Mouse (Mus musculus) liver, embryonic 13.5 days (tissue): Measurements from ENCODE around the gene Inpp5d. TPM values are rescaled to one million over a fixed set of nuclear protein-coding genes. Genes with fewer than 3 reads are reported as not detected.

ENCODE experiments used
- ATAC-seq: fragments of 200-750 bp; cut with Nextera tagmentation; 2 replicates; pipeline ENCODE4 v1.8.0; 2017; ENCODE audit warnings: low read depth, mild to moderate bottlenecking, moderate number of reproducible peaks, moderate library complexity
- DNase-seq: peaks from one replicate; pipeline ENCODE4 v3.0.0; 2022
- H3K27ac ChIP-seq: fragments of 300-500 bp; sonication (generic); 2 replicates; pipeline ENCODE4 v1.5.1; 2015; ENCODE audit warnings: moderate library complexity, mild to moderate bottlenecking, inconsistent platforms
- H3K27me3 ChIP-seq: fragments of 300-500 bp; sonication (generic); 2 replicates; pipeline ENCODE4 v1.6.1; 2015; ENCODE audit warnings: mild to moderate bottlenecking, inconsistent platforms
- H3K36me3 ChIP-seq: fragments of 300-500 bp; sonication (generic); 2 replicates; pipeline ENCODE4 v1.6.1; 2015; ENCODE audit warnings: mild to moderate bottlenecking, inconsistent platforms
- H3K4me1 ChIP-seq: fragments of 300-500 bp; sonication (generic); replicated peaks from 2 replicates; pipeline ENCODE4 v1.6.1; 2015; ENCODE audit warnings: inconsistent platforms
- H3K4me2 ChIP-seq: fragments of 300-500 bp; sonication (generic); 2 replicates; pipeline ENCODE4 v1.6.1; 2015; ENCODE audit warnings: inconsistent platforms, mild to moderate bottlenecking, moderate library complexity
- H3K4me3 ChIP-seq: fragments of 300-500 bp; sonication (generic); replicated peaks from 2 replicates; pipeline ENCODE4 v1.5.1; 2015; ENCODE audit warnings: mild to moderate bottlenecking, inconsistent platforms
- H3K9ac ChIP-seq: fragments of 300-500 bp; sonication (generic); 2 replicates; pipeline ENCODE4 v1.6.1; 2015; ENCODE audit warnings: mild to moderate bottlenecking, inconsistent platforms
- H3K9me3 ChIP-seq: fragments of 300-500 bp; sonication (generic); replicated peaks from 2 replicates; pipeline ENCODE4 v1.6.1; 2016; ENCODE audit warnings: inconsistent platforms
- WGBS: fragments of 180-500 bp; shearing (Covaris S2); methylation state at CpG from one replicate; pipeline ENCODE4 v1.1.7; 2015; ENCODE audit not compliant: insufficient replicate concordance; 5-methylcytosine and 5-hydroxymethylcytosine counted together
- polyA plus RNA-seq: library from polyadenylated mRNA; unstranded; fragments of >200 nt; fragmentation: Nextera tagmentation; extraction: Ambion mirVana; gene quantifications from 2 replicates; pipeline ENCODE4 v1.2.1, GENCODE M21; 2015

The Inpp5d gene
- polyA plus RNA-seq, 1 experiment from 2014 or later, result 11.0 TPM

DNA sequence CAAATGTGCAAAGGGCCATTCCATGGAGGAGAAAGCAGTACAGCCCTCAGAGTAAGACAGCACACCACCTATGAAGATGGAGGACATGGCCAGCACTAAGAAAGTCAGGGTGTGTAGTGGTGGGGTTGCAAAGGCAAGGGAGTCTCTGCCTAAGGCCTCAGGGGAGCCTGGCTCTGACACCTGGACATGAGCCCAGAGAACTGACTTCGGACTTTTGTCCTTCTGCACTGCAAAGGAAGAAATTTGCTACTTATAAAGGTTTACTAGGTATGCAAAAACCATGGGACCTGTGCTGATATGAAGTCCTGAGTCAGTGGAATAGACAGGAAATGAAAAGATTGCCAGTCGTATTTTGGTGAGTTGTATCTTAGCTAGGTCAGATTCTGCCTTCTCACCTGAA lies 18.3 kb upstream of the Inpp5d start:
- DNase-seq (no peak), ATAC-seq (no peak)
- 49% methylated on average over 2 of the region's 2 CpGs for WGBS
- H3K9me3 ChIP-seq, result no peaks in the 10 kb centered on the region
- no peaks in the 10 kb centered on the region for H3K36me3 ChIP-seq
- no peaks in the 10 kb centered on the region for H3K4me1 ChIP-seq
- no peak overlapping the region for H3K9ac ChIP-seq
- peaks cover 4% of the 10 kb centered on the region; the same call in 1 of the 2 replicates for H3K27me3 ChIP-seq
- H3K27ac ChIP-seq, result no peak overlapping the region
- no peak overlapping the region for H3K4me2 ChIP-seq
- H3K4me3 ChIP-seq, result no peak overlapping the region

DNA sequence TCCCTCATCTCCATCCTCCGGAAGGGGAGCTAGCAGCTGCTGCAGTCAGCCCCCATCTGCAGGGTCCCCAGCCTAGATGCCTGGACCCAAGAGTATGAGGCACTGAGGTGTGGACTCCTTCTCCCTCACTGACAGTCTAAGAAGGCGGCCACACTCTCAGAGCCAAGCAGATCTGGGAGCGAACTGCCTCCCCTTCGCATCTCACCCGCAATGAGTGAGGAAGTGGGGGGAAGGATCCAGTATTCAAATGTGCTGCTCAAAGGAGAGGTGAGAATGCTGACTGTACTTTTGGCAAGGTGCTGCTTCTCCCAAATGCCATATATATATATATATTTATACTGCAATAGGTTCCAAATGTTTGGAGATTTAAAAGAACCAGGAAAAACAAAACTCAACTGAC lies 16.7 kb upstream of the Inpp5d start:
- no peak for DNase-seq
- Histone ChIP-seq H3K9me3 (no peaks in the 10 kb centered on the region), H3K4me1 (0 out of 2 replicates have a peak, but pooled peaks cover 7% of the 10 kb centered on the region), H3K27ac (no peak overlapping the region), H3K4me2 (no peak overlapping the region), H3K36me3 (no peaks in the 10 kb centered on the region), H3K9ac (no peak overlapping the region), H3K4me3 (no peak overlapping the region), H3K27me3 (peaks cover 4% of the 10 kb centered on the region; the same call in 1 of the 2 replicates)
- no peak for ATAC-seq
- 74% methylated on average over 5 of the region's 5 CpGs for WGBS

DNA sequence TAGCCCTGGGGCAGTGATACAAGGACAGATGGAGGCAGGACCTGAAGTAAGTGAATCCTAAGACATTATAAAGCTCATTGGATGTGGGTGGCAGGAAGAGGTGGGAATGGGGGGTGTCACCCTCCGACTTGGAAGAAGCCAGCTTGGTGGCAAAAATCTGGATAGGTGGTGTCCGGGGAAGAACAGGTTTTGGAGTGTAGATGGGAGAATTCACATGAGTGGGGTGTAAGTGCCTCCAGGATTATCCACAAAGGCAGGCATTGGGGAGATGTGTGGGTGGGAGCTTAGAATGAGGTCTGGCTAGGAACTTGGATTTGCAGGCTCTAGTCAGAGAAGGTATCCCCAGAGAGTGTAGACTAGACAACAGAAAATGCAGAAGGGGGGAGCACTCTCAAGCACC lies 14.8 kb upstream of the Inpp5d start:
- Histone ChIP-seq H3K27ac (no peak overlapping the region), H3K36me3 (no peaks in the 10 kb centered on the region), H3K9me3 (no peaks in the 10 kb centered on the region), H3K9ac (no peak overlapping the region), H3K4me2 (no peak overlapping the region), H3K4me3 (no peak overlapping the region), H3K4me1 (0 out of 2 replicates have a peak, but pooled peaks cover 7% of the 10 kb centered on the region), H3K27me3 (peaks cover 4% of the 10 kb centered on the region; the same call in 1 of the 2 replicates)
- 49% methylated on average over 2 of the region's 2 CpGs for WGBS
- DNase-seq, result no peak
- ATAC-seq, result no peak

DNA sequence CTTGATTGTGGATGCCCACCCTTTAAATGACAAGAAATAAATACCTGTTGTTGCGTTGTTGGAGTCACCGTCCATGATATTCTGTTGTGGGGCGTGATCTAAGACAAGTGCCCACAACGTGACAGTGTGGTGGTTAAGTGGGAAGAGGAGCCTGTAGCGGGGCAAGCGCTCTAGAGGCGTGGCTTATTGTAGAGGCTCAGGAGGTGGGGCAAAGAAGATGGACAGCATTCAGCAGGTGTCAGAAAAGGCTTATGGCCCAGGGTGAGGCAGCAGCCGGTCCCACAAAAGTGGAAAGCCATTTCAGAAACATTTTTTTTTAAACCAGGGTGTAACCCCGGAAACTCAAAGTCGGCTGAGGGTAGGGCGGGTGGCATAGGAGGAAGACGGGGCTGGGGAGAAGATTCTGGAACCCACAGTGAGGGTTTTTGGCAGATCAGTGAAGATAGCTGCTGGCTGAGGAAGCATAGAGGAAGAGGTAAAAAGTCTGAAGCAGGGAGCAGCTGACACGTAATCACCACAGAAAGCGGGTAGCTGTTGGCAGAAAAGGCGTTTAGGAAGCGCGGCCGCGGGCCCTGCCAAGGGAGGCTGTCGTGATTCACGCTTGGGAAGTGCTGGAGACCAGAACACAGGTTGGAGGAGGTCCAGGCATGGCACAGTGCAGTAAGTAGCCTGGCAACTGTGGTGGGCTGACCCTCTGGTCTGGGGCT lies 12.6 kb upstream of the Inpp5d start:
- ATAC-seq (no peak), DNase-seq (no peak)
- Histone ChIP-seq H3K36me3 (no peaks in the 10 kb centered on the region), H3K27ac (no peak overlapping the region), H3K27me3 (peaks cover 4% of the 10 kb centered on the region; the same call in 1 of the 2 replicates), H3K4me2 (no peak overlapping the region), H3K4me3 (no peak overlapping the region), H3K9me3 (no peaks in the 10 kb centered on the region), H3K4me1 (0 out of 2 replicates have a peak, but pooled peaks cover 7% of the 10 kb centered on the region), H3K9ac (no peak overlapping the region)
- 55% methylated on average over 21 of the region's 21 CpGs for WGBS

DNA sequence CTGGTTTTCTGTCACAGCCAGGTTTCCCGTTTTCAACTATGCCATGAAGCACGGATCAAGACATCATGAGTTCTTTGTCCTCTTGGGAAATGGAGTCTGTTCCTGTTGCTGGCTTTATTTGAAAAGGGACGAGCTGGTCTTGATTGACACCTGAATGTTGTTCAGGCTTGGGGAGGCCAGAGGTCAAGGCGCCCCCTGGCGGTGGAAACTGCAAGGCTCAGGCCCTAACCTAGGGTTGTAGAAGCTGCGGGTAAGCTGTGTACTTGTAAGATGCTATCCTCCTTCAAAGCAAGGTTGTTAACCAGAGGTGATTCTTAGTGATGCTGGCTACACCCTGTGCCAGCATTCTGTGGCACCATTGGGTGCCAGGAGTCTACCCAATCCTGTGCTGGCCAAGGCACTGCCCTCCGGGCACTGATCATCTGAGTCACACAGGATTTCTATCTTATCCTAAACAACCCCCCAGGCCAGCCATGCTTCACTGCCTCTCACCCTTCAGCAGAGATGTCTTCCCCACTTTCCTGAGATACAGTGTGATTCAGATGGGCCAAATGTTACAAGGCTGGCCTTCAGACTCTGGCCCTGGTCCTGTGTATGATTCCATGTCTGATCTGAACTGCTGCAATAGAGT lies 11.6 kb upstream of the Inpp5d start:
- WGBS, result 29% methylated on average over 7 of the region's 7 CpGs
- H3K27me3 ChIP-seq, result peaks cover 4% of the 10 kb centered on the region; the same call in 1 of the 2 replicates

DNA sequence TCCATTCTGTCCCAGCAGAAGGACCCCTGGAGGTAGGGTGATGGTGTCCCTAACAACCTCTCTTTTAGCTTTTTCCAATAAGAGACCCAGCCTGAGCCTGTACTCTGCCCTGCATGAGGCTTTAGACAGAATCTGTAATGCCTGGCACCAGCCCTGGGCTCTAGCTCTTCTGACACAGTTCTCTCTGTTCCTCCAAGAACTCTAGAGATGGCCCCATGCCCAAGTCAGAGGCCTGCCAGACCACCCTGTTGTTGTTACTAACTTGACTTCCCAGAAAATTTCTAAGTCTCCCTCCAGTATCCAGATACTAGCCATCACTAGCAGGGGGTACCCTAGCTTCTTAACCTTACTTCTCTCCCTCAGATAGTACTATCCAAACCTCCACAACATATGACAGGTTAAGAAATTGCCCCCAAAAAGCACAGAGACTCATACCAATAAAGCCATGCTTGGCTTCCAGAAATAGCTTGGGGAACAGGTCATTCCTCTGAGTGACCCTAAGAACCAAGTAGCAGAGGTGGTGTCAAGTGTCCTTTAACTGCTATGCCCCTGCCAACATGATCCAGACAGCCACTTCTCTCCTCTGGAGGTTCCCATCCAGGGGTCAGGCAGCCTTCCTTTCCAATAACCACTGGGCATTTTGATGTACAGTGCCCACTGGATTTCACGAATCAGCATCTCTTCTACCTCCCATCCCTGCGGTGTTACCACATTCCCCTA lies 5.4 kb upstream of the Inpp5d start:
- no peak overlapping the region for H3K4me3 ChIP-seq
- H3K4me1 ChIP-seq, result peaks cover 7% of the 10 kb centered on the region
- 66% methylated on average over 2 of the region's 2 CpGs for WGBS

More for the DNA sequence above, 11.6 kb upstream of the Inpp5d start:
- ATAC-seq (peak; percentile 51; the same call in 1 of the 2 replicates), DNase-seq (peak; percentile 52)
- Histone ChIP-seq H3K9me3 (no peaks in the 10 kb centered on the region), H3K4me1 (0 out of 2 replicates have a peak, but pooled peaks cover 7% of the 10 kb centered on the region), H3K4me2 (no peak overlapping the region), H3K9ac (no peak overlapping the region), H3K4me3 (no peak overlapping the region), H3K27ac (no peak overlapping the region), H3K36me3 (no peaks in the 10 kb centered on the region)

DNA sequence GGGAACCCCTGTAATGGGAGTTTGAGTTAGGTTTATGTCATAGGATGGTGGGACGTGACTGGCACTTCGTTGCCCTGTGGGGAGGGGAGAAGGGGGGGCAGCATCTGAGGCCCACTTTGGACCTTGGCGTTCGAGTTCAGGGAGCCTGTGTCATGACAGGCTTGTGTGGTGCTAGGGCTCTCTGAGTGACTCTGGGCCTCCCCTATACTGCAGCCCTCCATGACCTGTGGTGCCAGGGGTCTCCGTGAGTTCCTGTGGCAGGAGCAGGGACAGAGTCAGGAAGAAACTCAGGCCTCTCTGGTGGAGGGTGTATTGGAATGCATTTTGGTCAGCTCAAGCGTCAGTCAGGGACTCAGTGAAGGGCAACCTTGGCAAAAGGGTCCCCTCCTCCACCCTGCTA lies 581 bp downstream of the Inpp5d start:
- DNase-seq (no peak), ATAC-seq (peak; percentile 30)
- H3K36me3 ChIP-seq, result no peaks in the 10 kb centered on the region
- H3K27me3 ChIP-seq, result no peaks in the 10 kb centered on the region
- peaks cover 67% of the 10 kb centered on the region for H3K4me1 ChIP-seq
- WGBS, result 23% methylated on average over 6 of the region's 6 CpGs
- no peaks in the 10 kb centered on the region for H3K9me3 ChIP-seq
- H3K4me3 ChIP-seq, result peak overlapping the region; percentile 62
- H3K27ac ChIP-seq, result peak overlapping the region; percentile 76
- peak overlapping the region; percentile 78 for H3K4me2 ChIP-seq
- peak overlapping the region; percentile 77 for H3K9ac ChIP-seq

More for the DNA sequence above, 5.4 kb upstream of the Inpp5d start:
- Histone ChIP-seq H3K9ac (no peak overlapping the region), H3K4me2 (no peak overlapping the region), H3K27ac (no peak overlapping the region), H3K36me3 (no peaks in the 10 kb centered on the region), H3K27me3 (no peaks in the 10 kb centered on the region), H3K9me3 (no peaks in the 10 kb centered on the region)
- DNase-seq (no peak), ATAC-seq (no peak)

DNA sequence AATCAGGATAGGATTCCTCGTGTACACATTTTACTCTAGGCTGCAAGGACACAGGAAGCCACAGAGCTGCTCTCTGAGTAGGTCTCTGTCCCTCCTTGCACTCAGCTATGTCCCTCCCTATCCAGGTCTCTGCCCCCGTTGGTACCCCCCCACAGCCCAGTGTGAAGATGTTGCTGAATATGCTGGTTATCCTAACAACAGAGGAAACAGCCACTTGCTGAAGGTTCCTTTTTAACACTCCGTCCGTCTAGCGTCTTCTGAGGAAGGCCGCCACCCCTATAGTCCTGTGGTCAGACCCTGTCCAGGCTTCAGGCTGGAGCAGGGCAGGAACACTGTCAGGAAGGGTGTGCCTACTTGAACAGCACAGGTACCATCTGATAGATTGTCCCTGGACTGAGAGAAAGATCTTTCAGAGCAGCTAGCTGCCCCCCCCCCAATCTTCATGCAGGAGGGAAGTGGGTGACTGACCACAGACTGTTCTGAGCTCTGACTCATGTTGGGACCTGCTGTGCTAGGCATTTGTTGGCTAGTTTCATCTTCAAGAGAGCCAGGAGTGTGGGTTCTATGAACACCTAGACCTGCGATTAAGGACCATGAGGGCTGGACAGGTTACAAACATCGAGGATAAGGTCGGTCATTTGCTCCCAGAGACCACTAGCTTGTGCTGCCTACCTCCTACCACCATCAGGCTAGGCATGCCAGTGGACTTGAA lies 1.2 kb downstream of the Inpp5d start:
- Histone ChIP-seq H3K36me3 (no peaks in the 10 kb centered on the region), H3K9ac (peak overlapping the region; percentile 77), H3K27ac (peak overlapping the region; percentile 76), H3K27me3 (no peaks in the 10 kb centered on the region), H3K4me2 (peak overlapping the region; percentile 78), H3K9me3 (no peaks in the 10 kb centered on the region), H3K4me3 (peak overlapping the region; percentile 62), H3K4me1 (peaks cover 73% of the 10 kb centered on the region)
- no peak for DNase-seq
- peak; percentile 14; the same call in 1 of the 2 replicates for ATAC-seq
- 38% methylated on average over 9 of the region's 9 CpGs for WGBS

DNA sequence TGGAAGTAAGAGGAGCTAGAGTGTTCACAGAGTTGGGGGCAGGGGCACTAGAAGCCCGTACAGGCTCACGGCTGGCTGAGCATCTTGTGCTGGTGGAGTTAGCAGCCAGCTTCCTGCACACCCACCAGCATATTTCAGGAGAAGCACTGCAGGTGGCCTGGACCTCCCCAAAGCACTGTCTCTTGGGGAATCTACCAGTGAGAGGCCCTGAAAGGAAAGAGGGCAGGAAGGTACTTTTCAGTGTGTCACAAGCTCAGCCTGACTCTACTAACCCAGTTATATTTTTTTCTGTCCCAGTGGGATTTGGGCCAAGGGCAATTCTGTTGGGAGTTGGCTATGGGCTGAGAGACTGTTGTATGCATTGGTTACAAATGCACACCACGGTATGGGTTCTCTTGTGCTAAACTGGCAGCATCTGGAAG lies 1.8 kb downstream of the Inpp5d start:
- Histone ChIP-seq H3K9ac (peak overlapping the region; percentile 77), H3K27me3 (no peaks in the 10 kb centered on the region), H3K36me3 (no peaks in the 10 kb centered on the region), H3K4me2 (peak overlapping the region; percentile 78), H3K4me1 (peaks cover 79% of the 10 kb centered on the region), H3K4me3 (peak overlapping the region; percentile 62), H3K27ac (peak overlapping the region; percentile 76), H3K9me3 (no peaks in the 10 kb centered on the region)
- 36% methylated on average over 3 of the region's 3 CpGs for WGBS
- no peak for ATAC-seq
- no peak for DNase-seq

DNA sequence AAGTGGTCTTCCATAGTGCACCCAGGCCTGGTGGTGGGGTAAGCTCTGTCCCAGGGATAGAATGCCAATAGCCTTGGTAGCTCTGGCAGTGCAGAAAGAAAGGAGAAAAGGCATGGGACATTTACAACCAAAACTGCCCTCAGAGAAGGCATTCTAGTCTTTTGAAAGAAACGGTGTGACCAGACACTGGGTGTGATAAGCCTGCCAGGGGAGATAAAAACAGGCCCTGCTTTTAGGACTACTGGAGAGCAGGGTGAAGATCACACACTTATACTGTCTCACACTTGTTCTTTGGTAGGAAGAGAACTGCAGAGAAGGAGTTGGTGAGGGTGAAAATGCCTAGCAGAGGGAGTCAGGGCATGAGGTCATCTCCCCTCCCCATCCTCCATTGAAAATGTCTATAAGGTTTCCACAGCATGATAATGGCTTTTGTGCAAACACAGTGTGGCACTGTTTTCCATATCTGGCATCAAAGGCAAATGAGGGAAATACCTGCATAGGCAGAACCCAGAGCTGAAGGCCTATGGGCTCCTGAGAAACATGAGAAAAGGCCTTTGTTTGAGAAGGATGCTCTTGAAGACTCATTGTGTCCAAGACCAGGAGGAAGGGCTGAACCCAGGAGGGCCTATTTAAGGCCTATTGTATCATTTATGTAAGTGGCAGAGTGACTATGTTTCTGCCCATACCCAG lies 4.0 kb downstream of the Inpp5d start:
- Histone ChIP-seq H3K4me2 (peak overlapping the region; percentile 45), H3K36me3 (no peaks in the 10 kb centered on the region), H3K27ac (peak overlapping the region; percentile 81), H3K27me3 (no peaks in the 10 kb centered on the region), H3K4me3 (no peak overlapping the region), H3K4me1 (peaks cover 100% of the 10 kb centered on the region), H3K9me3 (no peaks in the 10 kb centered on the region), H3K9ac (peak overlapping the region; percentile 51)
- WGBS, result 4% methylated on average over 1 of the region's 1 CpGs
- DNase-seq, result peak; percentile 34
- ATAC-seq, result peak; percentile 57
